Mouse (Mus musculus) forebrain, postnatal 0 days (tissue): ENCODE measurements around the gene Usp12. TPM values are rescaled to one million over a fixed set of nuclear protein-coding genes. Genes with fewer than 3 reads are reported as not detected.

Experiments
- ATAC-seq: fragments of 200-750 bp; cut with Nextera tagmentation; 2 replicates; pipeline ENCODE4 v1.8.0; 2017; ENCODE audit warnings: mild to moderate bottlenecking, moderate library complexity
- DNase-seq: peaks from one replicate; pipeline ENCODE4 v3.0.0-alpha.2; 2015
- H3K27ac ChIP-seq: fragments of 300-500 bp; sonication (generic); 2 replicates; pipeline ENCODE4 v1.5.1; 2014; ENCODE audit warnings: low read depth, mild to moderate bottlenecking, antibody characterized with exemption, low read length, moderate library complexity, mixed read lengths
- H3K27me3 ChIP-seq: fragments of 300-500 bp; sonication (generic); 2 replicates; pipeline ENCODE4 v1.6.1; 2014; ENCODE audit warnings: mild to moderate bottlenecking, low read length, mixed read lengths; ENCODE audit not compliant: insufficient read depth
- H3K36me3 ChIP-seq: fragments of 300-500 bp; sonication (generic); 2 replicates; pipeline ENCODE4 v1.6.1; 2014; ENCODE audit warnings: mild to moderate bottlenecking, moderate library complexity; ENCODE audit not compliant: insufficient read depth
- H3K4me1 ChIP-seq: fragments of 300-500 bp; sonication (generic); 2 replicates; pipeline ENCODE4 v1.6.1; 2014; ENCODE audit warnings: antibody characterized with exemption; ENCODE audit not compliant: insufficient read depth
- H3K4me2 ChIP-seq: fragments of 300-500 bp; sonication (generic); 2 replicates; pipeline ENCODE4 v1.6.1; 2014; ENCODE audit warnings: low read depth, mild to moderate bottlenecking, moderate library complexity
- H3K4me3 ChIP-seq: fragments of 300-500 bp; sonication (generic); 2 replicates; pipeline ENCODE4 v1.5.1; 2014; ENCODE audit warnings: low read depth, low read length, mixed read lengths
- H3K9ac ChIP-seq: fragments of 300-500 bp; sonication (generic); 2 replicates; pipeline ENCODE4 v1.6.1; 2014; ENCODE audit warnings: mild to moderate bottlenecking
- H3K9me3 ChIP-seq: fragments of 300-500 bp; sonication (generic); 2 replicates; pipeline ENCODE4 v1.6.1; 2016; ENCODE audit warnings: low read length
- CTCF ChIP-seq: sonication (generic); IDR thresholded peaks from 2 replicates; pipeline ENCODE4 v1.5.1; 2016; ENCODE audit warnings: antibody characterized with exemption, control low read depth, low read depth
- WGBS: fragments of 180-500 bp; shearing (Covaris S2); extraction: QIAGEN DNeasy Blood & Tissue Kit; methylation state at CpG from one replicate; pipeline ENCODE4 v1.1.7; 2014; 5-methylcytosine and 5-hydroxymethylcytosine counted together
- polyA plus RNA-seq: library from polyadenylated mRNA; unstranded; fragments of >200 nt; fragmentation: Nextera tagmentation; extraction: Ambion mirVana; gene quantifications from 2 replicates; pipeline ENCODE4 v1.2.1, GENCODE M21; 2015
- total RNA-seq: library from RNA; depleted of rRNA; stranded (reverse); fragments of >200 nt; gene quantifications from 2 replicates; pipeline ENCODE4 v1.2.3, GENCODE M21; 2014

Gene Usp12
- total and polyA plus RNA-seq, 2 experiments from 2014 or later = 16.2 to 31.1 TPM

GRCm38 (mm10) chr5:146818906-146819623, 24.3 kb upstream of the Usp12 start:
- H3K27me3 ChIP-seq = no peaks in the 10 kb centered on the region
- no peak overlapping the region for H3K4me2 ChIP-seq
- H3K4me3 ChIP-seq = no peak overlapping the region
- no peaks in the 10 kb centered on the region for H3K9me3 ChIP-seq
- no peak for DNase-seq
- H3K27ac ChIP-seq = no peak overlapping the region
- WGBS = 66% methylated on average over 8 of the region's 8 CpGs
- H3K36me3 ChIP-seq = no peaks in the 10 kb centered on the region
- no peaks in the 10 kb centered on the region for H3K4me1 ChIP-seq
- H3K9ac ChIP-seq = no peak overlapping the region
- TF ChIP-seq CTCF = no peak
- ATAC-seq = no peak

GRCm38 (mm10) chr5:146817583-146817982, 22.8 kb upstream of the Usp12 start:
- Histone ChIP-seq H3K9ac (no peak overlapping the region), H3K36me3 (no peaks in the 10 kb centered on the region), H3K4me3 (no peak overlapping the region), H3K4me2 (no peak overlapping the region), H3K4me1 (no peaks in the 10 kb centered on the region), H3K27ac (no peak overlapping the region), H3K27me3 (no peaks in the 10 kb centered on the region), H3K9me3 (no peaks in the 10 kb centered on the region)
- no peak for DNase-seq
- WGBS = 84% methylated on average over 8 of the region's 8 CpGs
- TF ChIP-seq CTCF = no peak
- no peak for ATAC-seq

GRCm38 (mm10) chr5:146815394-146815793, 20.6 kb upstream of the Usp12 start:
- no peak for TF ChIP-seq CTCF
- no peaks in the 10 kb centered on the region for H3K9me3 ChIP-seq
- WGBS = 77% methylated on average over 4 of the region's 4 CpGs
- H3K4me1 ChIP-seq = no peaks in the 10 kb centered on the region
- H3K4me3 ChIP-seq = no peak overlapping the region
- H3K4me2 ChIP-seq = no peak overlapping the region
- H3K27me3 ChIP-seq = no peaks in the 10 kb centered on the region
- H3K9ac ChIP-seq = no peak overlapping the region
- DNase-seq (no peak), ATAC-seq (no peak)
- no peaks in the 10 kb centered on the region for H3K36me3 ChIP-seq
- no peak overlapping the region for H3K27ac ChIP-seq

GRCm38 (mm10) chr5:146813421-146813820, 18.6 kb upstream of the Usp12 start:
- Histone ChIP-seq H3K9ac (no peak overlapping the region), H3K4me3 (no peak overlapping the region), H3K4me1 (no peaks in the 10 kb centered on the region), H3K9me3 (no peaks in the 10 kb centered on the region), H3K4me2 (no peak overlapping the region), H3K36me3 (no peaks in the 10 kb centered on the region), H3K27ac (no peak overlapping the region), H3K27me3 (no peaks in the 10 kb centered on the region)
- 85% methylated on average over 4 of the region's 4 CpGs for WGBS
- TF ChIP-seq CTCF = no peak
- ATAC-seq = no peak
- DNase-seq = no peak

GRCm38 (mm10) chr5:146812866-146813265, 18.1 kb upstream of the Usp12 start:
- WGBS = 88% methylated on average over 5 of the region's 5 CpGs
- no peak overlapping the region for H3K9ac ChIP-seq
- H3K4me1 ChIP-seq = no peaks in the 10 kb centered on the region
- ATAC-seq (no peak), DNase-seq (no peak)
- no peak overlapping the region for H3K4me2 ChIP-seq
- no peaks in the 10 kb centered on the region for H3K36me3 ChIP-seq
- TF ChIP-seq CTCF = no peak
- H3K4me3 ChIP-seq = no peak overlapping the region
- H3K27ac ChIP-seq = no peak overlapping the region
- H3K9me3 ChIP-seq = no peaks in the 10 kb centered on the region
- no peaks in the 10 kb centered on the region for H3K27me3 ChIP-seq

- Histone ChIP-seq H3K9ac (no peak overlapping the region), H3K4me2 (no peak overlapping the region), H3K4me1 (no peaks in the 10 kb centered on the region), H3K9me3 (no peaks in the 10 kb centered on the region), H3K36me3 (no peaks in the 10 kb centered on the region), H3K27ac (no peak overlapping the region), H3K4me3 (no peak overlapping the region), H3K27me3 (no peaks in the 10 kb centered on the region)
- no peak for TF ChIP-seq CTCF
- WGBS = 77% methylated on average over 5 of the region's 5 CpGs
- DNase-seq (no peak), ATAC-seq (no peak)
These were observed 15.1 kb upstream of the Usp12 start for GRCm38 (mm10) chr5:146809951-146810350.

- no peak for DNase-seq
- Histone ChIP-seq H3K4me2 (no peak overlapping the region), H3K27ac (no peak overlapping the region), H3K27me3 (no peaks in the 10 kb centered on the region), H3K4me1 (no peaks in the 10 kb centered on the region), H3K4me3 (no peak overlapping the region), H3K9ac (no peak overlapping the region), H3K36me3 (no peaks in the 10 kb centered on the region), H3K9me3 (no peaks in the 10 kb centered on the region)
- TF ChIP-seq CTCF = no peak
- WGBS = 85% methylated on average over 8 of the region's 8 CpGs
- ATAC-seq = no peak
These were observed 11.2 kb upstream of the Usp12 start for GRCm38 (mm10) chr5:146806004-146806430.
